Mouse (Mus musculus) liver, embryonic 15.5 days (tissue): ENCODE results near the gene Hist2h3c2. TPM values are rescaled to one million over a fixed set of nuclear protein-coding genes. Genes with fewer than 3 reads are reported as not detected.
A peak's percentile ranks its signal among the peaks of the same experiment; 100 is the strongest.
"Not testable (repeated sequence)": the region's sequence is repeated elsewhere in the genome, so short reads cannot be mapped to it uniquely, and the experiment has no call there.

Experiments
- ATAC-seq: fragments of 200-750 bp; cut with Nextera tagmentation; 2 replicates; pipeline ENCODE4 v1.8.0; 2017; ENCODE audit warnings: moderate number of reproducible peaks, mild to moderate bottlenecking, moderate library complexity; ENCODE audit not compliant: insufficient read depth
- H3K27ac ChIP-seq: fragments of 300-500 bp; sonication (generic); replicated peaks from 2 replicates; pipeline ENCODE4 v1.5.1; 2015; ENCODE audit warnings: mild to moderate bottlenecking, inconsistent platforms
- H3K27me3 ChIP-seq: fragments of 300-500 bp; sonication (generic); 2 replicates; pipeline ENCODE4 v1.6.1; 2015; ENCODE audit warnings: mild to moderate bottlenecking, inconsistent platforms
- H3K36me3 ChIP-seq: fragments of 300-500 bp; sonication (generic); replicated peaks from 2 replicates; pipeline ENCODE4 v1.6.1; 2015; ENCODE audit warnings: moderate library complexity, mild to moderate bottlenecking, inconsistent platforms
- H3K4me1 ChIP-seq: fragments of 300-500 bp; sonication (generic); replicated peaks from 2 replicates; pipeline ENCODE4 v1.6.1; 2015; ENCODE audit warnings: inconsistent platforms
- H3K4me2 ChIP-seq: fragments of 300-500 bp; sonication (generic); 2 replicates; pipeline ENCODE4 v1.6.1; 2015; ENCODE audit warnings: moderate library complexity, mild to moderate bottlenecking, inconsistent platforms
- H3K4me3 ChIP-seq: fragments of 300-500 bp; sonication (generic); replicated peaks from 2 replicates; pipeline ENCODE4 v1.5.1; 2015; ENCODE audit warnings: mild to moderate bottlenecking, inconsistent platforms
- H3K9ac ChIP-seq: fragments of 300-500 bp; sonication (generic); 2 replicates; pipeline ENCODE4 v1.6.1; 2015; ENCODE audit warnings: moderate library complexity, mild to moderate bottlenecking, inconsistent platforms
- H3K9me3 ChIP-seq: fragments of 300-500 bp; sonication (generic); replicated peaks from 2 replicates; pipeline ENCODE4 v1.6.1; 2016; ENCODE audit warnings: inconsistent platforms
- WGBS: fragments of 180-500 bp; shearing (Covaris S2); methylation state at CpG from one replicate; pipeline ENCODE4 v1.1.7; 2015; ENCODE audit warnings: mixed read lengths; ENCODE audit not compliant: insufficient replicate concordance; 5-methylcytosine and 5-hydroxymethylcytosine counted together
- polyA plus RNA-seq: library from polyadenylated mRNA; unstranded; fragments of >200 nt; fragmentation: Nextera tagmentation; extraction: Ambion mirVana; gene quantifications from 2 replicates; pipeline ENCODE4 v1.2.1, GENCODE M21; 2015

Hist2h3c2 gene
- polyA plus RNA-seq, 1 experiment from 2014 or later, result 13.6 TPM

- H3K9ac ChIP-seq, result peak overlapping the region; percentile 90
- peak overlapping the region; percentile 98 for H3K27ac ChIP-seq
- ATAC-seq, result no peak
- H3K4me3 ChIP-seq, result peak overlapping the region; percentile 63
- 55% methylated on average over 7 of the region's 7 CpGs for WGBS
- peaks cover 48% of the 10 kb centered on the region for H3K4me1 ChIP-seq
- H3K4me2 ChIP-seq, result peak overlapping the region; percentile 80
- no peaks in the 10 kb centered on the region for H3K36me3 ChIP-seq
- H3K9me3 ChIP-seq, result no peaks in the 10 kb centered on the region
- H3K27me3 ChIP-seq, result no peaks in the 10 kb centered on the region
Measured at GRCm38 (mm10) chr3:96243921-96244572, 5.1 kb upstream of the Hist2h3c2 start.

- Histone ChIP-seq H3K4me1 (peaks cover 57% of the 10 kb centered on the region), H3K27ac (peak overlapping the region; percentile 98), H3K9ac (peak overlapping the region; percentile 52), H3K4me2 (peak overlapping the region; percentile 64), H3K27me3 (no peaks in the 10 kb centered on the region), H3K4me3 (peak overlapping the region; percentile 38), H3K36me3 (no peaks in the 10 kb centered on the region), H3K9me3 (no peaks in the 10 kb centered on the region)
- ATAC-seq, result no peak
- WGBS, result 79% methylated on average over 9 of the region's 9 CpGs
Measured at GRCm38 (mm10) chr3:96240799-96241197, 1.9 kb upstream of the Hist2h3c2 start.

GRCm38 (mm10) chr3:96239949-96240798 is 1.2 kb upstream of the Hist2h3c2 start, which contains the start of gene Hist2h2aa2:
Gene Hist2h2aa2 (minus strand): TSS chr3:96240276.
- H3K4me3 ChIP-seq, result peak within 1 kb of the TSS; percentile 47
- peak within 1 kb of the TSS; percentile 64 for H3K4me2 ChIP-seq
- H3K4me1 ChIP-seq, result peaks cover 63% of the 10 kb centered on the region
- H3K36me3 ChIP-seq, H3K9me3 ChIP-seq, H3K27me3 ChIP-seq: not testable (repeated sequence)
- H3K27ac ChIP-seq, result peak within 1 kb of the TSS; percentile 98
- peak; percentile 61 for ATAC-seq
- H3K9ac ChIP-seq, result peak within 1 kb of the TSS; percentile 52
- WGBS, result 2% methylated on average over 44 of the region's 85 CpGs

GRCm38 (mm10) chr3:96237904-96238511 is 919 bp downstream of the Hist2h3c2 start:
- Histone ChIP-seq H3K4me3 (peak overlapping the region; percentile 65), H3K9ac (peak overlapping the region; percentile 77), H3K9me3 (no peaks in the 10 kb centered on the region), H3K36me3 (no peaks in the 10 kb centered on the region), H3K4me2 (peak overlapping the region; percentile 75), H3K27ac (peak overlapping the region; percentile 95), H3K27me3 (no peaks in the 10 kb centered on the region), H3K4me1 (peaks cover 47% of the 10 kb centered on the region)
- under 1% methylated on average over 12 of the region's 12 CpGs for WGBS
- no peak for ATAC-seq

- peak overlapping the region; percentile 75 for H3K4me2 ChIP-seq
- WGBS, result 22% methylated on average over 7 of the region's 7 CpGs
- H3K27me3 ChIP-seq, result no peaks in the 10 kb centered on the region
- H3K4me1 ChIP-seq, result peaks cover 42% of the 10 kb centered on the region
- no peak for ATAC-seq
- no peaks in the 10 kb centered on the region for H3K36me3 ChIP-seq
- H3K9ac ChIP-seq, result peak overlapping the region; percentile 77
- H3K9me3 ChIP-seq, result no peaks in the 10 kb centered on the region
- H3K27ac ChIP-seq, result peak overlapping the region; percentile 95
- H3K4me3 ChIP-seq, result peak overlapping the region; percentile 65
Measured at GRCm38 (mm10) chr3:96237335-96237903, 1.5 kb downstream of the Hist2h3c2 start.

- no peaks in the 10 kb centered on the region for H3K9me3 ChIP-seq
- H3K4me3 ChIP-seq, result peak overlapping the region; percentile 65
- peak overlapping the region; percentile 77 for H3K9ac ChIP-seq
- ATAC-seq, result no peak
- H3K36me3 ChIP-seq, result no peaks in the 10 kb centered on the region
- H3K27me3 ChIP-seq, result no peaks in the 10 kb centered on the region
- H3K4me1 ChIP-seq, result peaks cover 38% of the 10 kb centered on the region
- WGBS, result 66% methylated on average over 4 of the region's 4 CpGs
- peak overlapping the region; percentile 95 for H3K27ac ChIP-seq
- H3K4me2 ChIP-seq, result peak overlapping the region; percentile 75
Measured at GRCm38 (mm10) chr3:96236834-96237334, 2.0 kb downstream of the Hist2h3c2 start.

GRCm38 (mm10) chr3:96235836-96236235 is 3.1 kb downstream of the Hist2h3c2 start:
- H3K4me2 ChIP-seq, result peak overlapping the region; percentile 75
- peak overlapping the region; percentile 95 for H3K27ac ChIP-seq
- no peaks in the 10 kb centered on the region for H3K9me3 ChIP-seq
- peak overlapping the region; percentile 19 for H3K9ac ChIP-seq
- no peaks in the 10 kb centered on the region for H3K36me3 ChIP-seq
- ATAC-seq, result no peak
- peak overlapping the region; percentile 65 for H3K4me3 ChIP-seq
- H3K4me1 ChIP-seq, result peaks cover 32% of the 10 kb centered on the region
- WGBS, result 75% methylated on average over 3 of the region's 3 CpGs
- no peaks in the 10 kb centered on the region for H3K27me3 ChIP-seq

- 0 out of 2 replicates have a peak overlapping the region, but pooled peaks have one; percentile 65 for H3K4me3 ChIP-seq
- H3K4me2 ChIP-seq, result no peak overlapping the region
- WGBS, result 72% methylated on average over 2 of the region's 2 CpGs
- H3K4me1 ChIP-seq, result peaks cover 30% of the 10 kb centered on the region
- no peaks in the 10 kb centered on the region for H3K27me3 ChIP-seq
- H3K9me3 ChIP-seq, result no peaks in the 10 kb centered on the region
- H3K36me3 ChIP-seq, result no peaks in the 10 kb centered on the region
- H3K9ac ChIP-seq, result no peak overlapping the region
- ATAC-seq, result no peak
- H3K27ac ChIP-seq, result peak overlapping the region; percentile 95; the same call in 1 of the 2 replicates
Measured at GRCm38 (mm10) chr3:96234914-96235313, 4.0 kb downstream of the Hist2h3c2 start.

GRCm38 (mm10) chr3:96231758-96232120 is 7.2 kb downstream of the Hist2h3c2 start:
- Histone ChIP-seq H3K27me3 (no peaks in the 10 kb centered on the region), H3K4me1 (peaks cover 22% of the 10 kb centered on the region), H3K9ac (no peak overlapping the region), H3K4me2 (no peak overlapping the region), H3K36me3 (no peaks in the 10 kb centered on the region), H3K27ac (no peak overlapping the region), H3K9me3 (no peaks in the 10 kb centered on the region), H3K4me3 (no peak overlapping the region)
- ATAC-seq, result no peak
- 38% methylated on average over 2 of the region's 2 CpGs for WGBS

GRCm38 (mm10) chr3:96230910-96231757 is 7.8 kb downstream of the Hist2h3c2 start:
- Histone ChIP-seq H3K9ac (no peak overlapping the region), H3K27ac (no peak overlapping the region), H3K36me3 (no peaks in the 10 kb centered on the region), H3K4me1 (peaks cover 22% of the 10 kb centered on the region), H3K4me2 (no peak overlapping the region), H3K4me3 (no peak overlapping the region), H3K27me3 (no peaks in the 10 kb centered on the region), H3K9me3 (no peaks in the 10 kb centered on the region)
- no peak for ATAC-seq
- 60% methylated on average over 4 of the region's 4 CpGs for WGBS
